Mouse (Mus musculus) olfactory bulb, adult 2 months (tissue): ENCODE measurements around the gene Frmd4b.

Experiments
- CTCF ChIP-seq: fragments of 200-500 bp; IDR thresholded peaks from 2 replicates; pipeline ENCODE4 v1.5.1; 2012; ENCODE audit warnings: low read depth, mild to moderate bottlenecking, low read length, moderate library complexity; ENCODE audit not compliant: insufficient read depth
- POLR2A ChIP-seq: fragments of 200-500 bp; IDR thresholded peaks from 2 replicates; pipeline ENCODE4 v1.6.1; 2012; ENCODE audit warnings: mild to moderate bottlenecking, low read depth, low read length, moderate library complexity; ENCODE audit not compliant: insufficient read depth

DNA sequence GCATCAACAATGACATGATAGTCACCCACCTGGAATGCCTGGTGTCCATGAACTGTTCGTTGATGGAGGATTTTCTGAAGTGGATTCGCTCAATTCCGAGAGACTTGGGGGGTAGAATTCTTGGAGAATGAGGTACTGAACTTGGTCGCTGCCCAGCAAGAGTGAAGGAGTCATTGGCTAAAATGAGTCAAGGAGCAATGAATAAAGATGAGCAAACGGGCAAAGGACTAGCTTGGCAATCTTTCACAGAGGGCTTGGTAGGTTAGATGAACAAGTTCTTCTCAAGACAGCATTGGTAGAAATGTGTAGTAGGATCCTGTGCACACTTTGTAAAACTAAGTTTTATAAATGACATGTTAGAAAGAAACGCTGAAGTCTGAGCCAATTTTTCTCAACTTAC, 317.2 kb downstream of the Frmd4b start:
- TF ChIP-seq CTCF (no peak), POLR2A (no peak)
